Mouse (Mus musculus) yolk sac, embryonic 10.5 days (tissue): ENCODE results near the gene Hcn2.

Experiments
- DNase-seq: peaks from one replicate; pipeline ENCODE4 v3.0.0-alpha.2; 2017; ENCODE audit warnings: low spot score

The Hcn2 gene

DNA sequence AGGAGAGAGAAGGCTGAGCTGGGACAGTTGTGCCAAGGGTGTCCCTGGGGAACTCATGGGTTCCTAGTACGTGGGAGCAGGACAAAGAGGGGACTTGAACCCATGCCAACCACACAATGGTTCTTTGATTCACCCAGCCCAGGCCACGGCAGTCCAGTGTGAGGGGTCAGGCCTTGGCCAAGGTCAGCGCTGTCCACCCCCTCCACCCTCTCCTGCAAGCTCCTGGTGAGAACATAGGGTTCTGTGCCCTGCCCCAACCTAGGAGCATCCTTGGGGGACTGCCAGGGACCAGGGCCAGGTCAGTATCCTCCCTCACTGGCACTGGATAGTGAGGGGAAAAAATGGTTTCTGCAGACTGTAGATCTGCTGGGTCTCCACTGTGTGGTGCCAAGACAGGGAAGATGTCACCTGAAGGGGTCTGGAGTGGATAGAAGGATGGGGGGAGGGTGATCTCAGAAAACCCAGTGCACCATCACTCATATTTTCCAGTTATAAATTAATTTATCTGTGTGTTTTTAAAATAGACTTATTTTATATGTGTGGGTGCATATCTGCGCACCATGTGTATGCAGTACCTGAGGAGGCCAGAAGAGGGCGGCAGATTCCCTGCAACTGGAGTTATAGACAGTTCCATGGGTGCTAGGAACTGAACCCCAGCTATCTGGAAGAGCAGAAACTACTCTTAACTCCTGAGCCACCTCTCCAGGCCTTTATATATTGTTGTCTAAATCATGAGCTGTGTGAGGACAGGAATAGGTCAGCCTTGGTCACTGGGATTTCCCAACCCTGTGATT lies 58.2 kb downstream of the Hcn2 start:
- no peak for DNase-seq

DNA sequence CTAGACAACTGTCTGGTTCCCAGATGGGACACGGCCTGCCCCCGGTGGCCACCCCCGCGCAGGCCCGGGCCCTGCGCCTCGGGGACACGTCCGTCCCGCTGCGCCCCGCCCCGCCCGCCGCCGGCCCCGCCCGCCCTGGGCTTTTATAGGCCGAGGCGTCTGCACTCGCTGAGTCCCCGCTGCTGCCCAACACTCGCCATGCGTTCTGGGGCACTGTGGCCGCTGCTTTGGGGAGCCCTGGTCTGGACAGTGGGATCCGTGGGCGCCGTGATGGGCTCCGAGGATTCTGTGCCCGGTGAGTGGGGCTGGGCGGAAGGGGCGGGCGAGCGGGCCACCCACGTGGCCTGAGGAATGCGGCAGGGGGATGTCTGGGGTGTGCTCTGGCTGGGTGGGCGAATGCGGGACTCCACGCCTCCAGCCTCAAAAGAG lies 60.7 kb downstream of the Hcn2 start, which contains the start of gene Fstl3:
Gene Fstl3, plus strand, starts transcription at position 170 of the 429 bp plus-strand sequence.
- peak; percentile 28 for DNase-seq

DNA sequence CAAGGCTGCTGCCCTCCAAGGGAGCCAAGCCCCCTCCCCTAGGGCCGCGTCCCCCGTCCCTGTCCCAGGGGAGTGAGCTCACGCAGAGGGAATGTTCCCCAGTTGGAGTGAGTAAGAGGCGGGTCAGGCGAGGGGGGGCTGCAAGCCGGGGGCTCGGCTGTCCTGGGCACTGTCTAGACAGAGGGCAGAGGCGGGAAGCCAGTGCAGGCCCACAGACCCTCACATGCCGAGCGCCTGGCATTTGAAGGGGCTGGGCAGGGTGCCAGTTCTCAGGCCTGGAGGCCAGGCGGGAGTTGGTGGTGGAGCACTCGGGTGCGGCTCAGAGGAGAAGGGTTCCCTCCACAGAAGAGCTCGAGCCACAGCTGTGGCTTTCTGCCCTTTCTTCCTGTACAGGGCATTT lies 61.6 kb downstream of the Hcn2 start:
- no peak for DNase-seq

DNA sequence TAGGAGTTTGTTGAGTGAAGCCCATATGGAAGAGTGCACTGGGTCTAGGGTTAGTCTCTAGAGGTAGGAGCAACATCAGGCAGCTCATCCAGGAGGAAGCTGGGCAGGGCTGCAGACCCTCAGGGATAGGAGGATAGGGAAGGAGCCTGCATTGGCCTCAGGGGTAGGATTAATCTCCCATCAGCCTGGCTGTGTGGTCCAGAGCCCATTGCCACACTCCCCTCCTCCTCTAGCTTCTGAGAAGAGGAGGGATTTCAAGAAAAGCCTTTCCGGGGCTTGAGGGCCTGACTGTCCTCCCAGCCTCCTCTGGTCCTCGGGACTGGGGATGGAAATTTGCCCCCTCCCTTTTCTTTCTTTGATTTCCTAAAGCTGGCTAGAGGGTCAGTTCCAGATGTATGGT lies 62.8 kb downstream of the Hcn2 start:
- no peak for DNase-seq

DNA sequence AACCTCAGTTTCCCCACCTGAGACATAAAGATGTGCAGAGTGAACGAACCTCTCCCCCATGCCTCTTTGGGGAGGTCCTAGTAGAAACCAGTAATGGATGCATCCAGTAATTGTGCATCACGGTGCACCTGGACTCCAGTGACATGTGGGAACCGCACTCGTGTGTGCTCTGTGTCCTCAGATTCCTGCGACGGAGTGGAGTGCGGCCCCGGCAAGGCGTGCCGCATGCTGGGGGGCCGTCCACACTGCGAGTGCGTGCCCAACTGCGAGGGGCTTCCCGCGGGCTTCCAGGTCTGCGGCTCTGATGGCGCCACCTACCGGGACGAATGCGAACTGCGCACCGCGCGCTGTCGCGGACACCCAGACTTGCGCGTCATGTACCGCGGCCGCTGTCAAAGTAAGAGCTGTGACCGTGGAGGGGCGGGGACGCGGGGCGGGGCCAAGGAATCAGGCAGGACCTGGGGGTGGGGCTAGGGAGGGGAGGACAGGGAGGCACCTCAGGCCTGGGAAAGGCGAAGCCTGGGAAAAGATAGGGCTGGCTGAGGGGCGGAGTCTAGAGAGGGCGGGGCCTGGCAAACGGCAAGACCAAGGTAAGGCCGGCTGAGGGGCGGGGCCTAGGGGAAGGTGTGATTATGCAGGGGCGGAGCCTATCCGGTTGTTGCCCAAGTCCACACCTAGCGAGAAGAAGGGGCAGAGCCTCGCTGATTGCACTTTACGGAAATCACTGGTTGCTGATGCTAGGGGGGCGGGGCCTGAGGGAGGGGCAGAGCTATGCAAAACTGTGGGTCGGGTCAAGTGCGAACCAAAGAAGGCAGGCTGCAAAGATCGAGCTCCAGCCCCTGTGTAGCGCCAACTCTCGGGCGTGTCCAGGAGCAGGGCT lies 63.6 kb downstream of the Hcn2 start:
- DNase-seq, result peak; percentile 99

DNA sequence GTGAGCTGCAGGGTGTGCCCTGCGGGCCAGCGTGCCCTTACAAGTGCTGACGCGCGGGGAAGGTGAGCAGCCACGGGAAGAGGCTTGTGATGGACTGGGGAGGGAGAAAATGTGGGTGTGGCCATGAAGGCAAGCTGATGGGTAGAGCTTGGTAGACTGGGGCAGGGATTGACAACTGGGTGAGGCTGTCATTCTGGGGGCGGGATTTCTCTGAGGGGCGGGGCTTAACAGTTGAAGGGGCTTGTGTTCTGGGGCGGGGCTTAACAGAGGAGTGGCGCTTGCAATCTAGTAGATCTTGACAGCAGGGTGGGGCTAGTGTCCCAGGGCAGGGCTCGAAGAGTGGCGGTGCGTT lies 64.2 kb downstream of the Hcn2 start:
- DNase-seq, result peak; percentile 91

DNA sequence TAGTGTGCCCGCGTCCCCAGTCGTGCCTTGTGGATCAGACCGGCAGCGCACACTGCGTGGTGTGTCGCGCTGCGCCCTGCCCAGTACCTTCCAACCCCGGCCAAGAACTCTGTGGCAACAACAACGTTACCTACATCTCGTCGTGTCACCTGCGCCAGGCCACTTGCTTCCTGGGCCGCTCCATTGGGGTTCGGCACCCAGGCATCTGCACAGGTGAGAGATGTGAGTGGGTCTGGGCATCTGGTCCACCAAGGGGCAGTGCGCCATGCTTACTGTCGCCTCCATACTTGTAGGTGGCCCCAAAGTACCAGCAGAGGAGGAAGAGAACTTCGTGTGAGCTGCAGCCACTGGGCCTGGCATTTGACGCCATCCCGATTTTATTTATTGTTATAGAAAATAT lies 64.7 kb downstream of the Hcn2 start:
- DNase-seq, result no peak

DNA sequence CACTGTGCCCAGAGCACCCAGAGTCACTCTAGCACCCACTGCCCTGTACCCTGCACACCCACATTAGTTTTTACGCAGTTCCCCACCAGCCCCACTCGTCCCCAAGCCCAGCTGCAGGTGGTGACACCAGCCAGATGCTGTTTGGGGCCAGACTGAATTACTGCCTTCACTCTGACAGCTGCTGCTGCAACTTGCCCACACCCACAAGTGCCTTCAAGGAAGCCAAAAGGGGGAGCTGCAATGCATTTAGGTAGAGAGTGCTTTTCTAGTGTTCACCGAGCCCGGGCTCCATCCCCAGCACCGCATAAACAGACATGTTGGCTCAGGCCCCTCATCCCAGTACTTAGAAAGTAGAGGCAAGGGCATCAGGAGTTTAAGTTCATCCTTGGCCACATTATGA lies 65.5 kb downstream of the Hcn2 start:
- no peak for DNase-seq

DNA sequence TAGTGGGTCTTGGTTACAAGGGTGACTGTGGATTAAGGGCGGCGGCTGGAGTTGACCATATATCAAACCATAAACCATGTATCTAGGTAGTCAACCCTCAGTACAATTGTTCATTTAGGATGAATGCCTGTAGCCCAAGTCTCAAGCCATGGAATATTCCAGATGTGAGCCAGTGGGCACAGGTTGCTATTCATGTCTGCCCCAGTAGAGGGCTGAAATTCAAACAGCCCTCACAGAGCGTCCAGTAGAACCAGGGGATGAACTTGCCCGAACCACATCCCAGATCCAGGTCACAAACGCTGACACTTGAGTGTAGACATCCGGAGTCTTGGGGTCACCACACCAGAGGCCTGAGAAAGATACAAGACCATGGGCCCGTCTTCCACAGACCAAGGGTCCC lies 66.6 kb downstream of the Hcn2 start:
- no peak for DNase-seq

DNA sequence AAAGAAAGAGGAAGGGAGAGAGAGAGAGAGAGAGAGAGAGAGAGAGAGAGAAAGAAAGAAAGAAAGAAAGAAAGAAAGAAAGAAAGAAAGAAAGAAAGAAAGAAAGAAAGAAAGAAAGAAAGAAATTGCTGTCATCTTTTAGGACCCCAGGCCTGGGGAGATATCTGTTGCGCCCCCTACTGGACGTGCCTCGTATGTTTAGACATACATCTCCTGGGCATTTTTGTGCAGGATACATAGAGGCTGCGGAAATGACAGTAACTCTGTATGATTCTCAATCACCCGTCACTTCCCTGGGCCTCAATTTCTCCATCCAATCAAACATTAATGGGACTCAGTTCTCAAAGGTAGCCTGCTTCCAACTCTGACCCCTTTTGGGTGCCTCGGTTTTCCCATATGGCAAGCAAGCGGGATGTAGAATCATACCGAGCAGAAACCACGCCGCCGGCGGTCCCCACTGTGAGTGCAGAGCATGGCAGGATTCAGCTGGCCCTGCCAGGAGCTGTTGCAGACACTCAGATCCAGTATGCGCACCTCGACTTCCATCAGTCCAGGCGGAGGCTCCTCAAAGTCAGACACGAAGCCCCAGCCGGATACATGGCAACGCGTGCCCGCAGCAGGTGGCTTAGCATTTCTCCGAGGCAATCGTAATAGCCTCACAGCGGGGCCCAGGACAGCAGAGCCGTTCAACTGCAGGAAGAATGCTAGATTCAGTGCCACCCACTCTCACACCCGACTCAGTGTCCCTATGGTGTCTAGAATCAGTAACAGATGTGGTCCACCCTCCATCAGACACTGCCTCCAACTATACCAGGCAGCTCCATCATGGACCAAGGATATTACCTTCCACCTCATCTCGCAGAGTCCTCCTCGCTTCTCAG lies 67.7 kb downstream of the Hcn2 start:
- DNase-seq, result no peak
